Mouse (Mus musculus): ENCODE results near the gene Gm20388.

The Gm20388 gene

DNA sequence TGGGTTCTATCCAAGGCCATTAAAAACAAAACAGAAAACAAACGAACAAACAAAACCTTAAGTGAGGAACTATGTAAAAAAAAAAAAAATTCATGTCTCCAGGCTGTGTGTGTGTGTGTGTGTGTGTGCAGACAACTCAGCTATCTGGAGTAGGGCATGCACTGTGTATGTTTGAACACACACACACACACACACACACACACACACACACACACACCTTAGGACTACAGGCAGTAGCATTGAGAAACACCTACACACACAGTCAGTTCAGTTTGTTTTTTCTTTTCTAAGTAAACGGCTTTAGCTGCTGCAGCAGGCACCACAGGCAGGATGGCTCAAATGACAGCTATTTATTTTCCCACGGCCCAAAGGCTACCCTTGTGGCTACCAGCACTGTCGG lies 1438.4 kb downstream of the Gm20388 start:
- DNase-seq (ENCODE audit: extremely low read depth, insufficient read length, low spot score): no peak

GRCm38 (mm10) chr8:121350803-121351202 lies 1440.2 kb downstream of the Gm20388 start:
- no peak for DNase-seq (ENCODE audit: extremely low read depth, insufficient read length, low spot score)

- DNase-seq (ENCODE audit: extremely low read depth, insufficient read length, low spot score): no peak
Measured at GRCm38 (mm10) chr8:121354844-121355243, 1444.2 kb downstream of the Gm20388 start.

GRCm38 (mm10) chr8:121357451-121357850 lies 1446.8 kb downstream of the Gm20388 start:
- no peak for DNase-seq (ENCODE audit: extremely low read depth, insufficient read length, low spot score)

DNA sequence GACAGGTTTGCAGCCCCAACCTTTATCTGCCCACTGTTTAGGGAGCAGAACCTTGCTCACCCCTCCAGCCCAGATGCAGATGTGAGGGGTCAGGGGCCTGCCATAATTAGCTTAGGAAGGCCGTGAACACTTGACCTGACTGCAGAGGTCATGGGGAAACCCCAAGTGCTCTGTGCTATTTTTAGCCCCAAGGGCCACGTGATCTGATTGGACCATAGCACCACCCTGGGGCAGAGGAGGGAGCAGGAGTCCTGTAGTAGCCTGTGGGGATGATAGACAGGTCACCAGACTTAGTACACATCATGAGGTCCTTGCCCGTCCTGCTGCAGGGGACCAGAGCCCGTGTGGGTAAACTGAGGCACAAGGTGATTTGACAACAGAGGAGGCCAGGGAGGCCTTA lies 1448.0 kb downstream of the Gm20388 start:
- no peak for DNase-seq (ENCODE audit: extremely low read depth, insufficient read length, low spot score)

DNA sequence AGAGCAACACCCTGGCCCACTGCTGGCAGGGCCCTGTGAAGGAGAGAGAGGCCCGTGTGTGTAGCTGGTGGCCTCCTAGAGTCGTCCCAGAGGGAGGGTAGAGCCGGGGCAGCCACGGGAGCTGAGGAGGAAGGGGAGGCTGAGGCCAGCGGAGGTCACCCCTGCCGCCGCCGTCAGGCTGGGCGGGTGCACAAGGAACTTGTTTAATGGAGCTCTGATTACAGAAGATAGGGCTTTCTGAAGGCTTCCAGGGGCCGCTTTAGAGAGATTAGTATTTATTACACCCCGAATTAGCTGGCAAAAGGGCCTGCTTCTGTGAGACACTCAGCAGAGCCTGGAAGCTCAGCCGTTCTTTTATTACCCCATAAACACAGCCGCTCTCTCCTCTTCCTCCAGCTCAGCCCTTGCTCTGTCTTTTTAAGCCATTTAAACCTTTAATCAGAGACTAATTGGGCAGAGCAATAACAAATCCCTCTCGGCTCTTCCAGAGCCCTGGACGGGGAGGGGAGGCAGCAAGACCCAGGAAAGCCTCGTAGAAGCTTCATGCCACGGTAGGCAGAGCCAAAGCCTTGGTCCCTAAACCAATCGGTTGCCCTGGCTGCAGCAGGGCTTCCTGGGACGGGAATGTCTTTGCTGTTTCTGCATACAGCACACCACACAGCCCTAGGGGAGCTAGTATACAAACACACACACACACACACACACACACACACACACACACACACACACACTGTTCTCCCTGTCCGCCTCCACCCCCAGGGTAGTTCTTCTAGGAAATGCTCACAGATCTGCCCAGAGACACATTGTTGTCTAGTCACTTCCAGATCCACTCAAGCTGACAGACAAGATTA lies 1448.7 kb downstream of the Gm20388 start:
- no peak for DNase-seq (ENCODE audit: extremely low read depth, insufficient read length, low spot score)

GRCm38 (mm10) chr8:121360001-121360400 lies 1449.4 kb downstream of the Gm20388 start:
- no peak for DNase-seq (ENCODE audit: extremely low read depth, insufficient read length, low spot score)

DNA sequence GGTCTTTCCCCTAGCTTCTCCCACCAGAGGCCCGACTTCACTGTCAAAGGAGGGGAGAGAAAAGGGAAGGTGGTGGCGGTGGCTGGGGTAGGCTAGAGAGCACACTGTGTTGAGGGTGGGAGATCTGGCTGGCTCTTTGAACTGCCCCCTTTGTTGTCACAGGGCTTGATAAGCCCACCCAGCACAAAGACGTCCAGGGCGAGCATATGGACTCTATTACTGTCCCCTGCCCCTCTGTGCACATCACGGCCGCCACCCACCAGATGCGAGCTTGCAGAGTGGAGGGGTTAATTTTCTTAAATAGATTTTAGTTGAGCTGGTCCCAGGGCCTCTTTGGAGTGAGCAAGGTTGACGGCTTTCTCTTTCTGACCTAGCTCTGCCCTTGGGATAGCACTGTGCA lies 1450.5 kb downstream of the Gm20388 start:
- DNase-seq (ENCODE audit: extremely low read depth, insufficient read length, low spot score): no peak

GRCm38 (mm10) chr8:121364646-121365045 lies 1454.0 kb downstream of the Gm20388 start:
- DNase-seq (ENCODE audit: extremely low read depth, insufficient read length, low spot score): no peak

- DNase-seq (ENCODE audit: extremely low read depth, insufficient read length, low spot score): no peak
Measured at GRCm38 (mm10) chr8:121365150-121365549, 1454.5 kb downstream of the Gm20388 start.

DNA sequence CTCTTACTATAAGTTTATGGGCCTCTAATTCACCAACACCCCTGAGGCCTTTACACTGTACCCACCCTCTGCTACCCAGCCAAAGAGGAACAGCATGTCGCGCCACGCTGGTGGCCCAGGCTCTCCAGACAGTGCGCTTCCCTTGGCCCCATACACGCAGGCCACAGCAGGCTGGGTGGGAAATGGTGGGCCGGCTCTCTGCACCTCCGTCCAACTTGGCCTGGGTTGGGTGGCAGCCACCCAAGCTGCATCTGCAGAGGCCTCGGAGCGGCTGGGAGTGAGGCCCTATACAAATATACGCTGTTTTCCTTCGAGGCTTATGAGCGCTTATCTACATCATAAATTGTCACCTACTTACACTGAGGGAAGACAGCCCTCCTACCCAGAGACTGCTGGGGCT lies 1456.0 kb downstream of the Gm20388 start:
- no peak for DNase-seq (ENCODE audit: extremely low read depth, insufficient read length, low spot score)

- DNase-seq (ENCODE audit: extremely low read depth, insufficient read length, low spot score): no peak
Measured at GRCm38 (mm10) chr8:121368799-121369198, 1458.2 kb downstream of the Gm20388 start.

DNA sequence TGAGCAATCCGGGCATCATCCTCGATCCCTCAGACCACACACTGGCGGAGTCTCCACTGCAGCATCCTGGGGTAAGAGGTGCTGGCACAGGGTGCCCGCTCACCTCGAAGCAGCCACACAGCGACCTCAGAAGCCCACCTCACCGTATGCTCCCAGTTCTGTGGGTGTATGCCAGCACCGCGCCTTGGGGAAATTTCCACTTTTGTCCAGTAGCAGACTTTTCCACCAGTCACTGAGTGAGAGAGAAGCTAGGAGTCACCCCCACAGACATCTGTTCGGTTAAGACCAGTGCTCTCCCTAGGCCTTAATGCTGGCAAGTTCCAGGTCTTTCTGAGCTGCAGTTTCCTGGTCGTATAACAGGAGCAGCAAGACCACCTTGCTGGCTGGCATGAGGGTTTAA lies 1458.7 kb downstream of the Gm20388 start:
- DNase-seq (ENCODE audit: extremely low read depth, insufficient read length, low spot score): no peak

DNA sequence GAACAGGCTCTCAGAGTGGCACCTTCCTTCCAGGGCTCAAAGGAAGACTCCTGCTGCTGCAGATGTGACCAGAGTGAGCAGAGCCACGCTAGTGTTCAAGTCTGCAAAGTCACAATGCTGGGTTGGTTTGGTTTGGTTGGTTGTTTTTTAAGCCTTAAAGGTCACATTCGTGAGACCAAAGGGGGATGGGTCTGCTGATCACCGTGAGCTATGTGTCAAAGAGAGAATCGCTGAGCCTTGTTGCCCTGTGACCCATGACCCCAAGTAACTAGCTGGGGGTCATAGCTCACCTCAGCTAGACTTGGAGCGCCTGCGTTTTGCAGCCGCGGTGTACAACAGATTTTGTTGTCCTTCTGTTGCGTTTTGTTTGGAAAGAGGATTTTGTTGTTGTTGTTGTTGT lies 1460.6 kb downstream of the Gm20388 start:
- no peak for DNase-seq (ENCODE audit: extremely low read depth, insufficient read length, low spot score)

DNA sequence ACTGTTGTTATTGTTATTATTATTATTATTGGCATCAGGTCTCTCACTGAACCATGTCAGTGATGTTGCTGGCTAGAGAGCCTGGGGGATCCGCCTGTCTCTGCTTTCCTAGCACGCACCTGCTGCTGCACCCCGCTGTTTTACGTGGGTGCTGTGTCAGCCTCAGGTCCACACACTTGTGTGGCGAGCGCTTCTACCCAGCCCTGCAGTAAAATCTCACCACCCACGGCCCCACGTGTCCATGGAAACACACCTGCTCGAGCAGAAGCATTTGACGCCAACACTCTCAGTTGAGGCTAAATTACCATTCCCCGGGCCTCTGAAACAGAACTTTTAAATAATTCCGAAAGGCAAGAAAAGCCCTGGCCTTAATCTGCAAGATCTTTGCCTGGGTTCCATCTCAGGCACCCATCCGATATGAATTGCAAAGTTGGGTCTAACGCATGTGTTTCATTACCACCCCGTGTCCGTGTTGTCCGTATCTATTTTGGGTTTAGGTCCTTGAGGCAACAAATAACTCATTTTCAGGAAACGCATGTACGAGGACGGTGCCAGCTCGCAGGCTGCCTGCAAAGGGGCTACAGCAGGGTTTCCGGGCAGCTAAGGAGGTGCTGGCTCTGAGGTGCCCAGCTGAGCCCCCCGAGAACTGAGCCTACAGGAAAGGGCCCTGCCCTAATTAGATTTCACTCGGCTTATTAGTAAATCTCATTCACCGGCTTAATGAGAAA lies 1461.4 kb downstream of the Gm20388 start:
- no peak for DNase-seq (ENCODE audit: extremely low read depth, insufficient read length, low spot score)

- no peak for DNase-seq (ENCODE audit: extremely low read depth, insufficient read length, low spot score)
Measured at GRCm38 (mm10) chr8:121372639-121372986, 1462.0 kb downstream of the Gm20388 start.

DNA sequence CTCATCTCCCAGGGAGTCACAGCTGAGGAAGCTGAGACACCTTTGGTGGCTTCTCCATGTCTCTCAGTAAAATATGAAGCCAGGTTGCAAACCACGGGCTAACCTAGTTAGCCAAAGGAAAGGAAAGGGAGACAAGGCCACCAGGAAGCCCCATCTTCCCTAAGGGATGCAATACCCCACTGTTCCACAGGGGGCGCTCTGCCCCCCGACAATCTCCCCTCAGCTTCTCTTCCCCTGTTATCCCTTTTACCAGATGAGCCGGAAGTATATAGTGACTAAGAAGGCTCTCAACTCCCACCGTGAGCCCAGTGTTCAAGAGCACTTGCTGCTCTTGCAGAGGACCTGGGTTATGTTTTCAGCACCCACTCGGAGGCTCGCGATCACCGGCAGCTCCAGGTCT lies 1463.6 kb downstream of the Gm20388 start:
- no peak for DNase-seq (ENCODE audit: extremely low read depth, insufficient read length, low spot score)

DNA sequence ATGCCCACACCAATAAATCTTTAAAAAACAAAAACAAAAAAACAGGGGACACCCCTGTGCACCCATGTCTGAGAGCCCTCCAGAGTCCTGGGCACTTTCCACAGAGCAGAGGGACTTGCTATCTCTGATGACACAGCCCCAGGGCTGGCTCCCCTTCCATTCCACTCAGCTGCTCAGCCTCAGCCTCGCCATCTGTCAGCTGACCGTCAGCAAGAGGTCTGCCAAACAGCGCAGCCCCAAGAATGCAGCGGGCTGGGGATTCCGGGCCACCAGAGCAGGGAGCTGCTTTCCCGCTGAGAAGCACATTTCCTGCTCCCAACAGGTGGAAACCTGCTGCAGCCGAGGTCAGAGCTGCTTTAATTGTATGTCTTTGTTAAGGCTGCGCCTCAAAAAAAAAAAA lies 1464.1 kb downstream of the Gm20388 start:
- no peak for DNase-seq (ENCODE audit: extremely low read depth, insufficient read length, low spot score)

- peak; percentile 80 for DNase-seq (ENCODE audit: extremely low read depth, insufficient read length, low spot score)
Measured at GRCm38 (mm10) chr8:121376116-121376950, 1465.7 kb downstream of the Gm20388 start.

GRCm38 (mm10) chr8:121377680-121378079 lies 1467.0 kb downstream of the Gm20388 start:
- no peak for DNase-seq (ENCODE audit: extremely low read depth, insufficient read length, low spot score)

GRCm38 (mm10) chr8:121379387-121379786 lies 1468.7 kb downstream of the Gm20388 start:
- no peak for DNase-seq (ENCODE audit: extremely low read depth, insufficient read length, low spot score)

All from 3134 (cell line).